Mouse (Mus musculus): ENCODE results near the gene Tmem231.

The Tmem231 gene

GRCm38 (mm10) chr8:111909621-111910450, 23.8 kb downstream of the Tmem231 start, which contains the start of gene Chst5:
Gene Chst5, minus strand, starts transcription at chr8:111910447.
- in situ Hi-C loops (cut with MboI, MseI), result no loop called here

GRCm38 (mm10) chr8:111905500-111906121, 28.1 kb downstream of the Tmem231 start:
- in situ Hi-C loops (cut with MboI, MseI), result no loop called here

- in situ Hi-C loops (cut with MboI, MseI), result no loop called here
These were observed 31.6 kb downstream of the Tmem231 start for GRCm38 (mm10) chr8:111902080-111902479.

GRCm38 (mm10) chr8:111898586-111898985, 35.1 kb downstream of the Tmem231 start:
- in situ Hi-C loops (cut with MboI, MseI), result no loop called here

- in situ Hi-C loops (cut with MboI, MseI), result no loop called here
These were observed 38.7 kb downstream of the Tmem231 start for GRCm38 (mm10) chr8:111894955-111895354.

- in situ Hi-C loops (cut with MboI, MseI), result no loop called here
These were observed 41.1 kb downstream of the Tmem231 start for GRCm38 (mm10) chr8:111892615-111893014.

GRCm38 (mm10) chr8:111891983-111892382, 41.7 kb downstream of the Tmem231 start:
- in situ Hi-C loops (cut with MboI, MseI), result no loop called here

- in situ Hi-C loops (cut with MboI, MseI), result no loop called here
These were observed 42.8 kb downstream of the Tmem231 start for GRCm38 (mm10) chr8:111890911-111891303.

GRCm38 (mm10) chr8:111889931-111890910, 43.5 kb downstream of the Tmem231 start:
- in situ Hi-C loops (cut with MboI, MseI), result no loop called here

- in situ Hi-C loops (cut with MboI, MseI), result no loop called here
These were observed 45.5 kb downstream of the Tmem231 start for GRCm38 (mm10) chr8:111888091-111888650.

GRCm38 (mm10) chr8:111887479-111887878, 46.2 kb downstream of the Tmem231 start:
- in situ Hi-C loops (cut with MboI, MseI), result no loop called here

- in situ Hi-C loops (cut with MboI, MseI), result no loop called here
These were observed 50.1 kb downstream of the Tmem231 start for GRCm38 (mm10) chr8:111883615-111884014.

- in situ Hi-C loops (cut with MboI, MseI), result no loop called here
These were observed 52.1 kb downstream of the Tmem231 start for GRCm38 (mm10) chr8:111881591-111881990.

- in situ Hi-C loops (cut with MboI, MseI), result no loop called here
These were observed 56.0 kb downstream of the Tmem231 start for GRCm38 (mm10) chr8:111877711-111878110.

GRCm38 (mm10) chr8:111876355-111876948, 57.2 kb downstream of the Tmem231 start, which contains the start of gene Tmem170:
Gene Tmem170, minus strand, starts transcription at chr8:111876750.
- in situ Hi-C loops (cut with MboI, MseI), result no loop called here

- in situ Hi-C loops (cut with MboI, MseI), result no loop called here
These were observed 57.9 kb downstream of the Tmem231 start for GRCm38 (mm10) chr8:111875758-111876157.

GRCm38 (mm10) chr8:111871278-111871677, 62.4 kb downstream of the Tmem231 start:
- in situ Hi-C loops (cut with MboI, MseI), result loop anchor here in 1 of 2 experiments (25.0 kb wide), 1 partner anchor 1766 kb away; the partner anchor contains the start of genes Mon1b and Syce1l

GRCm38 (mm10) chr8:111870379-111870778, 63.3 kb downstream of the Tmem231 start:
- in situ Hi-C loops (cut with MboI, MseI), result loop anchor here in 1 of 2 experiments (25.0 kb wide), 1 partner anchor 1767 kb away; the partner anchor contains the start of genes Mon1b and Syce1l

- in situ Hi-C loops (cut with MboI, MseI), result loop anchor here in 1 of 2 experiments (25.0 kb wide), 1 partner anchor 1769 kb away; the partner anchor contains the start of genes Mon1b and Syce1l
These were observed 65.0 kb downstream of the Tmem231 start for GRCm38 (mm10) chr8:111868664-111869063.

- in situ Hi-C loops (cut with MboI, MseI), result loop anchor here in 1 of 2 experiments (25.0 kb wide), 1 partner anchor 1771 kb away; the partner anchor contains the start of genes Mon1b and Syce1l
These were observed 67.8 kb downstream of the Tmem231 start for GRCm38 (mm10) chr8:111865857-111866256.

Data from T-helper 17 cell (primary cell).